Mouse (Mus musculus) forebrain, embryonic 10.5 days (tissue): Measurements from ENCODE around the gene Gm7929. TPM values are rescaled to one million over a fixed set of nuclear protein-coding genes. Genes with fewer than 3 reads are reported as not detected.
A peak's percentile ranks its signal among the peaks of the same experiment; 100 is the strongest.
"Not testable (repeated sequence)": the region's sequence is repeated elsewhere in the genome, so short reads cannot be mapped to it uniquely, and the experiment has no call there.

Experiments
- DNase-seq: peaks from one replicate; pipeline ENCODE4 v3.0.0-alpha.2; 2017; ENCODE audit warnings: low spot score; ENCODE audit errors: extremely low spot score
- H3K27ac ChIP-seq: fragments of 300-500 bp; sonication (generic); 2 replicates; pipeline ENCODE4 v1.5.1; 2016; ENCODE audit warnings: mild to moderate bottlenecking
- H3K27me3 ChIP-seq: fragments of 300-500 bp; sonication (generic); 2 replicates; pipeline ENCODE4 v1.6.1; 2016; ENCODE audit warnings: mild to moderate bottlenecking; ENCODE audit not compliant: poor library complexity, severe bottlenecking
- H3K36me3 ChIP-seq: fragments of 300-500 bp; sonication (generic); replicated peaks from 2 replicates; pipeline ENCODE4 v1.6.1; 2016; ENCODE audit warnings: mild to moderate bottlenecking, moderate library complexity
- H3K4me1 ChIP-seq: fragments of 300-500 bp; sonication (generic); 2 replicates; pipeline ENCODE4 v1.6.1; 2016
- H3K4me3 ChIP-seq: fragments of 300-500 bp; sonication (generic); 2 replicates; pipeline ENCODE4 v1.5.1; 2016; ENCODE audit warnings: mild to moderate bottlenecking, moderate library complexity
- H3K9me3 ChIP-seq: fragments of 300-500 bp; sonication (generic); 2 replicates; pipeline ENCODE4 v1.6.1; 2016; ENCODE audit warnings: mild to moderate bottlenecking, moderate library complexity
- WGBS: fragments of 180-500 bp; shearing (Covaris S2); methylation state at CpG from one replicate; pipeline ENCODE4 v1.1.7; 2016; 5-methylcytosine and 5-hydroxymethylcytosine counted together
- polyA plus RNA-seq: library from polyadenylated mRNA; unstranded; fragments of >200 nt; fragmentation: Nextera tagmentation; extraction: Ambion mirVana; gene quantifications from 2 replicates; pipeline ENCODE4 v1.2.1, GENCODE M21; 2016

Gm7929 gene
- polyA plus RNA-seq = not detected in 2 replicates

DNA sequence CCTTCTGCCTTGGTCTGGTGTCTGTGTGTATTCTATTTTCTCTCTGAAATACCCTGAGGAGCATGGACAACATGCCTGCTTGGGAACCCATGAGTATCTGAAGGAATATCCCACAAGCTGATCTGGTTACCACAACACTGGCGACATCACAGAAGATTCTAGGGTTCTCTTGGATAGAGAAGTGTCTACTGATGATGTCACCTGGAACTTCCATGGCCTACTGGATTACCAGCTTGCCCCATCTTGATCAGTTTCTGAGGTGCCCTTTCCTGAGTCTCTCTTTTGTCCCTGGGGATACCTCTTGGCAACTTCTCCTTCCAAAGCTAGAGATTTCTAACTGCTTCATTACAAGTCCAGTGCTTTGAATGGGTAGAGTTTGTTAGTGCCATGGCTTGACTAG is at the start of gene Gm7929:
TSS of gene Gm7929 (minus strand) at position 101 of the 400 bp plus-strand sequence.
- H3K4me1 ChIP-seq, H3K27me3 ChIP-seq, H3K4me3 ChIP-seq, H3K36me3 ChIP-seq, DNase-seq, H3K9me3 ChIP-seq, H3K27ac ChIP-seq: not testable (repeated sequence)
- WGBS = 79% methylated on average over 1 of the region's 1 CpGs

DNA sequence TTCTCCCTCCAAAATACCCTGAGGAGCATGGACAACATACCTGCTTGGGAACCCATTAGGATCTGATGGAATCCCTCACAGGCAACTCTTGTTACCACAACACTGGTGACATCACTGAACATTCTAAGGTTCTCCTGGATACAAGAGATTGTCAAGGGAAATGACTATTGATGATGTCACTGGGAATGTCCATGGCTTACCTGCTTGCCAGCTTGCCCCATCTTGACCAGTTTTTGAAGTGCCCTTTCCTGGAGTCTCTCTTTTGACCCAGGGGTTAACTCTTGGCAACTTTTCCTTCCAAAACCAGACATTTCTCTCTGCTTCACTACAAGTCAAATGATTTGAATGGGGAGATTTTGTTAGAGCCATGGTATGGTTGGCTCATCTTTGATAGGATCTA is 21.9 kb upstream of the Gm7929 start, which contains the start of gene Gm47189:
TSS of gene Gm47189 (minus strand) at position 101 of the 400 bp plus-strand sequence.
- H3K36me3 ChIP-seq, H3K4me1 ChIP-seq, H3K9me3 ChIP-seq, H3K27ac ChIP-seq, DNase-seq, H3K27me3 ChIP-seq, H3K4me3 ChIP-seq: not testable (repeated sequence)

DNA sequence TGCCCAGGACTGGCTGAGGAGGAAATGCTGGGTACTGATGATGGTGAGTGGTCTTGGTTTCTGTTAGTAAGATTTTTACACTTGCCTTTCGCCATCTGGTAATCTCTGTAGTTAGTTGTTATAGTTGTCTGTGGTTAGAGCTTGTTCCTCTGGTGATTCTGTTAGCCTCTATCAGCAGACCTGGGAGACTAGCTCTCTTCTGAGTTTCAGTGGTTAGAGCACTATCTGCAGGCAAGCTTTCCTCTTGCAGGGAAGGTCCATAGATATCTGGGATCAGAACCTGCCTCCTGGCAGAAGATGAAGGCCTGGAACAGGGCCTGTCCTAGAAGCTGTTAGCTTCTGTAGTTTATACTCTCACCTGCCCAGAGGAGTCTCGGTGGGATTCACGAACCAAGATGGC is 5.5 kb upstream of the Gm7929 start:
- H3K36me3 ChIP-seq, H3K27me3 ChIP-seq, DNase-seq, H3K4me1 ChIP-seq, H3K27ac ChIP-seq, H3K4me3 ChIP-seq, H3K9me3 ChIP-seq: not testable (repeated sequence)
- WGBS = 100% methylated on average over 2 of the region's 3 CpGs

DNA sequence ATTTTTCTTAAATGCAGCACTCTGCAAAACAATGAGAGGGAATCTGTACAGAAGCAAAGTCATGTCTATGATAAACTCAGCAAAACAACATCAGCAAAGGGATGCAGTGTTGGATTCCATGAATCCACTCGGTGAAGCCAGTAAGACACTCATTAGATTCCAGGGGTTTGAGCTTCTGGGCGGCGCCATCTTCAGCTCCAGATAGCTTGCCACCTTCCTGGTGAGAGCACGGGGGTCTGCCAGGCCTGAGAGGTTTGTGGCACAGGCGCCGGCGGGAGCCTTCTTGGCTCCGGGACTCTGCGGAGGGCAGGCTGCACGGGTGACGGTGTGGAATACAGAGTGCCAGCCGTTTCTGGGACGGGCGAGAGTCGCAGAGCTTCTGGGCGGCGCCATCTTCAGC is 27.0 kb downstream of the Gm7929 start:
- DNase-seq = peak; percentile 3
- not testable (repeated sequence) for H3K36me3 ChIP-seq, H3K27me3 ChIP-seq, H3K27ac ChIP-seq, H3K4me1 ChIP-seq, H3K9me3 ChIP-seq, H3K4me3 ChIP-seq
- 68% methylated on average over 16 of the region's 17 CpGs for WGBS

DNA sequence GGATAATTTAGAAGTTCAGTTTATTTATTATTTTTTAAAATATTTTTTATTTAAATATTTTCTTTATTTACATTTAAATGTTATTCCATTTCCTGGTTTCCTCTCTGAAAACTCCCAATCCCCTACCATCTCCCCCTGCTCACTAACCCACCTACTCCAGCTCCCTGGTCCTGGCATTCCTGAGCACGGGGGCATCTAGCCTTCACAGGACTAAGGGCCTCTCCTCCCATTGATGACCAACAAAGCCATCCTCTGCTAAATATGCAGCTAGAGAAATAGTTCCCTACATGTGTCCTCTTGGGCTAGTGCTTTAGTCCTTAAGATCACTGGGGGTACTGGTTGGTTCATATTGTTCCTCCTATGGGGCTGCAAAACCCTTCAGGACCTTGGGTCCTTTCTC is 33.2 kb downstream of the Gm7929 start:
- not testable (repeated sequence) for H3K27ac ChIP-seq, H3K36me3 ChIP-seq, H3K4me1 ChIP-seq, H3K27me3 ChIP-seq, H3K4me3 ChIP-seq
- DNase-seq = peak; percentile 5
- WGBS = 91% methylated on average over 1 of the region's 1 CpGs
- H3K9me3 ChIP-seq = peaks cover 10% of the 10 kb centered on the region

DNA sequence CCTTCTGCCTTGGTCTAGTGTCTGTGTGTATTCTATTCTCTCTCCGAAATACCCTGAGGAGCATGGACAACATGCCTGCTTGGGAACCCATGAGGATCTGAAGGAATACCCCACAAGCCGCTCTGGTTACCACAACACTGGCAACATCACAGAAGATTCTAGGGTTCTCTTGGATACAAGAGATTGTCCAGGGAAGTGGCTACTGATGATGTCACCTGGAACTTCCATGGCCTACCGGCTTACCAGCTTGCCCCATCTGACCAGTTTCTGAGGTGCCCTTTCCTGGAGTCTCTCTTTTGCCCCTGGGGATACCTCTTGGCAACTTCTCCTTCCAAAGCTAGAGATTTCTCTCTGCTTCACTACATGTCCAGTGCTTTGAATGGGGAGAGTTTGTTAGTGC is 48.6 kb downstream of the Gm7929 start, which contains the start of gene Gm8068:
TSS of gene Gm8068 (minus strand) at position 101 of the 400 bp plus-strand sequence.
- H3K4me3 ChIP-seq, H3K27me3 ChIP-seq, DNase-seq, H3K9me3 ChIP-seq, H3K27ac ChIP-seq, H3K36me3 ChIP-seq, H3K4me1 ChIP-seq: not testable (repeated sequence)
- WGBS = no CpG with 5 or more reads among the region's 3 CpGs

Other genes starting within 250 kb of the Gm7929 start
- not detected in 2 replicates for gene Gm7970, start 195.0 kb downstream of the Gm7929 start, polyA plus RNA-seq
- not detected in 2 replicates for gene 1700049E17Rik2, start 177.4 kb downstream of the Gm7929 start, polyA plus RNA-seq
- gene Gm3072, start 126.0 kb downstream of the Gm7929 start, polyA plus RNA-seq = not detected in 2 replicates
- not detected in 2 replicates for gene Gm3676, start 104.1 kb downstream of the Gm7929 start, polyA plus RNA-seq
- not detected in 2 replicates for gene Gm8068, start 48.7 kb downstream of the Gm7929 start, polyA plus RNA-seq
- gene Gm47189, start 21.8 kb upstream of the Gm7929 start, polyA plus RNA-seq = not detected in 2 replicates
- not detected in 2 replicates for gene Gm7980, start 156.7 kb upstream of the Gm7929 start, polyA plus RNA-seq
- gene 1700049E17Rik1, start 174.3 kb upstream of the Gm7929 start, polyA plus RNA-seq = not detected in 2 replicates
- gene 1700024B05Rik, start 193.4 kb upstream of the Gm7929 start, polyA plus RNA-seq = not detected in 2 replicates
- gene Gm6401, start 217.3 kb upstream of the Gm7929 start, polyA plus RNA-seq = not detected in 2 replicates
- not detected in 2 replicates for gene Gm3543, start 232.7 kb upstream of the Gm7929 start, polyA plus RNA-seq